Mouse (Mus musculus) erythroblast, embryonic 14.5 days (primary cell): ENCODE data around the gene Mfrp.

Experiments
- GATA1 ChIP-seq: IDR thresholded peaks from 2 replicates; pipeline ENCODE4 v1.6.1; 2012; ENCODE audit warnings: low read length, inconsistent platforms, mixed read lengths
- TAL1 ChIP-seq: IDR thresholded peaks from 3 replicates; pipeline ENCODE4 v1.6.1; 2012; ENCODE audit warnings: low read length, inconsistent platforms, mixed read lengths

- no peak for TF ChIP-seq TAL1
- no peak for TF ChIP-seq GATA1
Observed at GRCm38 (mm10) chr9:44080953-44081352, 20.6 kb upstream of the Mfrp start.
